Mouse (Mus musculus): ENCODE results near the gene Olfr649. TPM values are rescaled to one million over a fixed set of nuclear protein-coding genes. Genes with fewer than 3 reads are reported as not detected.

Olfr649 gene
- polyA plus RNA-seq, 2 experiments: not detected

DNA sequence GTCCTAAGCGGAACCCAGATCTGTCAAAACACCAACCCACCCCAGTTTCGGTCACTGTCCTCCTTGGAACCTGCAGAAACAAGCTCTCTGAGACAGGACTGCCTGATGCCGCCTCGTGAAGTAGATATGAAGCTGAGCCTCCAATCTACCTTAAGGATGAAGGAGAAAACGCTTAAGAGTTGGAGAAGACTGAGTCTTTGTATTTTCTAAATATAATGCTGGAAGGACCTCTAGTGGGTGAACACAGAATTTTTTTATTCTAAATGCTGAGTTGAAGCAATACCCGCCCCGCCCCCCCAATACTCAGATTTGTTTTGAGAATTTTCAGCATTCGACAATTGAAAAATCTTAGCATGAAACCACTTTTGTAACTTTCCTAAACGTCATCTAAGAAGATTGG, 4.5 kb downstream of the Olfr649 start:
- WGBS (ENCODE audit: insufficient replicate concordance): 33% methylated on average over 9 of the region's 9 CpGs
- DNase-seq (ENCODE audit: low read depth in 3 of 3, low spot score in 3 of 3) (no peak), ATAC-seq (ENCODE audit: insufficient read depth) (no peak)
- Histone ChIP-seq H3K9ac (replicated peaks) (no peak overlapping the region), H3K27me3 (ENCODE audit: control insufficient read depth, insufficient read depth, low read length) (no peaks in the 10 kb centered on the region), H3K4me3 (ENCODE audit: insufficient read depth in 1 of 2, low read depth in 2 of 2, low read length in 2 of 2) (no peak overlapping the region), H3K4me2 (ENCODE audit: low read depth) (no peak overlapping the region), H3K27ac (no peak overlapping the region), H3K36me3 (replicated peaks; ENCODE audit: control insufficient read depth, insufficient read depth, low read depth) (no peaks in the 10 kb centered on the region), H3K9me3 (ENCODE audit: control insufficient read depth, low read length) (no peaks in the 10 kb centered on the region), H3K4me1 (replicated peaks; ENCODE audit: control insufficient read depth in 2 of 2, insufficient read depth in 2 of 2, low read length in 1 of 2) (no peaks in the 10 kb centered on the region)
- TF ChIP-seq CTCF (IDR thresholded peaks at IDR 0.05; ENCODE audit: low read depth) (no peak), EP300 (IDR thresholded peaks at IDR 0.05; ENCODE audit: low read depth) (no peak)

- DNase-seq (ENCODE audit: low read depth in 3 of 3, low spot score in 3 of 3) (no peak), ATAC-seq (ENCODE audit: insufficient read depth) (no peak)
- Histone ChIP-seq H3K4me1 (replicated peaks; ENCODE audit: control insufficient read depth in 2 of 2, insufficient read depth in 2 of 2, low read length in 1 of 2) (no peaks in the 10 kb centered on the region), H3K4me3 (ENCODE audit: insufficient read depth in 1 of 2, low read depth in 2 of 2, low read length in 2 of 2) (no peak within 1 kb of the TSS), H3K4me2 (ENCODE audit: low read depth) (no peak within 1 kb of the TSS), H3K36me3 (replicated peaks; ENCODE audit: control insufficient read depth, insufficient read depth, low read depth) (no peaks in the 10 kb centered on the region), H3K27ac (no peak within 1 kb of the TSS), H3K9ac (replicated peaks) (no peak within 1 kb of the TSS), H3K9me3 (ENCODE audit: control insufficient read depth, low read length) (no peaks in the 10 kb centered on the region), H3K27me3 (ENCODE audit: control insufficient read depth, insufficient read depth, low read length) (no peaks in the 10 kb centered on the region)
- TF ChIP-seq EP300 (IDR thresholded peaks at IDR 0.05; ENCODE audit: low read depth): no peak
- TF ChIP-seq CTCF (IDR thresholded peaks at IDR 0.05; ENCODE audit: low read depth): no peak
- 65% methylated on average over 2 of the region's 2 CpGs for WGBS (ENCODE audit: insufficient replicate concordance)
Measured at GRCm38 (mm10) chr7:104183292-104183691, 12.5 kb downstream of the Olfr649 start, which contains the start of gene Olfr648. TSS of gene Olfr648 (minus strand) at chr7:104183392.

DNA sequence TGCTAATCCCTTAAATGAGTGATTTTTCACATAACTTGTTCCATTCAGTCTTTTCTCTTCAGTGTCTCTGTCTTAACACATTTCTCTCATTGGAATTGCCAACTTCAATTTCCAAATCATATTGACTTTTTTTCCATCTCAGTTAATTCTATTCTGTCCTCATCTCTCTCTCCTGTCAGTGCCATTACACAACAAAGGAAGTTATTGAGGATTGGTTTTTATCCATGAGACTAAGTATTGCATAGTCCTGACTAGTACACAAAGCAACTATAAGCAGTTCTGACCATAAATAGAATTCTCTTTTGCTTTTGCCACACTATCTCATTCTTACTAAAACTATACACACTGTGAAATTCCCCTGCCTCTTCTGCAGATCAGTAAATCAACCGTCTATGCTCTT, 16.7 kb downstream of the Olfr649 start:
- Histone ChIP-seq H3K4me2 (ENCODE audit: low read depth) (no peak overlapping the region), H3K36me3 (replicated peaks; ENCODE audit: control insufficient read depth, insufficient read depth, low read depth) (no peaks in the 10 kb centered on the region), H3K9ac (replicated peaks) (no peak overlapping the region), H3K27ac (no peak overlapping the region), H3K9me3 (ENCODE audit: control insufficient read depth, low read length) (no peaks in the 10 kb centered on the region), H3K4me3 (ENCODE audit: insufficient read depth in 1 of 2, low read depth in 2 of 2, low read length in 2 of 2) (no peak overlapping the region), H3K27me3 (ENCODE audit: control insufficient read depth, insufficient read depth, low read length) (no peaks in the 10 kb centered on the region), H3K4me1 (replicated peaks; ENCODE audit: control insufficient read depth in 2 of 2, insufficient read depth in 2 of 2, low read length in 1 of 2) (no peaks in the 10 kb centered on the region)
- TF ChIP-seq CTCF (IDR thresholded peaks at IDR 0.05; ENCODE audit: low read depth): no peak
- TF ChIP-seq EP300 (IDR thresholded peaks at IDR 0.05; ENCODE audit: low read depth): no peak
- DNase-seq (ENCODE audit: low read depth in 3 of 3, low spot score in 3 of 3) (no peak), ATAC-seq (ENCODE audit: insufficient read depth) (no peak)
- 80% methylated on average over 1 of the region's 1 CpGs for WGBS (ENCODE audit: insufficient replicate concordance)

DNA sequence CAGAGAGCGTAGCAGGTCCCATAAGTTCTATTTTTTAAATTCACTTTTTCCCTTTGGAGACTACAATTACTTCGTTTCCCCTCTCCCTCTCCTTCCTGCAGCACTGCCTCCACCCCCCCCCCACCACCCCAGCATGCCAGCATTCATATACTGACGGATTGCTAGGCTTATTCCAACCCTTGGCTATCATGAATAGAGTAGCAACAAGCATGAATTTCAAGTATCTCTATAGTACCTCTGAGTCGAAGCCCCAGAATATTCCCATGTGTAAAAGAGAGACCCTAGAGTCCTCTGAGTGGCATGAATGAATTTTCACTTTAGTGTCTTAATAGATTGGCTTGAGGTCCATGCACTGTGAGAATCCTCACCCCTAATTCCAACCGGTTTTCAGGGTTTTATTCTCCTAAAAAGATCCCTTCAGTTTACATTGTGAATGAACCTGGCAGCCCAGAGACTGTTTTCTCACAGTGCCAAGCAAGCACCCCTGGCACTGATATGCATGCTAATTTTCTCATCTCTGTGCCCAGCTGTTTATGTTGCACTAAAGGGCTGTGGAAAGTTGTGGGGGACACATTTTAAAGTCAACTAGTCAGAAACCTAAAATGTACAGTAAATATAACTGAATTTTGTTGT, 17.2 kb downstream of the Olfr649 start:
- H3K9ac ChIP-seq (replicated peaks): no peak overlapping the region
- H3K27me3 ChIP-seq (ENCODE audit: control insufficient read depth, insufficient read depth, low read length): no peaks in the 10 kb centered on the region
- no peaks in the 10 kb centered on the region for H3K9me3 ChIP-seq (ENCODE audit: control insufficient read depth, low read length)
- no peaks in the 10 kb centered on the region for H3K36me3 ChIP-seq (replicated peaks; ENCODE audit: control insufficient read depth, insufficient read depth, low read depth)
- H3K4me2 ChIP-seq (ENCODE audit: low read depth): no peak overlapping the region
- no peak overlapping the region for H3K4me3 ChIP-seq (ENCODE audit: insufficient read depth in 1 of 2, low read depth in 2 of 2, low read length in 2 of 2)
- 50% methylated on average over 5 of the region's 5 CpGs for WGBS (ENCODE audit: insufficient replicate concordance)
- DNase-seq (ENCODE audit: low read depth in 3 of 3, low spot score in 3 of 3) (no peak), ATAC-seq (ENCODE audit: insufficient read depth) (no peak)
- TF ChIP-seq CTCF (IDR thresholded peaks at IDR 0.05; ENCODE audit: low read depth) (no peak), EP300 (IDR thresholded peaks at IDR 0.05; ENCODE audit: low read depth) (no peak)
- no peaks in the 10 kb centered on the region for H3K4me1 ChIP-seq (replicated peaks; ENCODE audit: control insufficient read depth in 2 of 2, insufficient read depth in 2 of 2, low read length in 1 of 2)
- H3K27ac ChIP-seq: no peak overlapping the region

- Histone ChIP-seq H3K9ac (replicated peaks) (no peak overlapping the region), H3K4me1 (replicated peaks; ENCODE audit: control insufficient read depth in 2 of 2, insufficient read depth in 2 of 2, low read length in 1 of 2) (no peaks in the 10 kb centered on the region), H3K36me3 (replicated peaks; ENCODE audit: control insufficient read depth, insufficient read depth, low read depth) (no peaks in the 10 kb centered on the region), H3K4me3 (ENCODE audit: insufficient read depth in 1 of 2, low read depth in 2 of 2, low read length in 2 of 2) (no peak overlapping the region), H3K4me2 (ENCODE audit: low read depth) (no peak overlapping the region), H3K27me3 (ENCODE audit: control insufficient read depth, insufficient read depth, low read length) (no peaks in the 10 kb centered on the region), H3K9me3 (ENCODE audit: control insufficient read depth, low read length) (no peaks in the 10 kb centered on the region), H3K27ac (no peak overlapping the region)
- DNase-seq (ENCODE audit: low read depth in 3 of 3, low spot score in 3 of 3): no peak
- no peak for TF ChIP-seq CTCF (IDR thresholded peaks at IDR 0.05; ENCODE audit: low read depth)
- no peak for TF ChIP-seq EP300 (IDR thresholded peaks at IDR 0.05; ENCODE audit: low read depth)
- no peak for ATAC-seq (ENCODE audit: insufficient read depth)
- 52% methylated on average over 1 of the region's 1 CpGs for WGBS (ENCODE audit: insufficient replicate concordance)
Measured at GRCm38 (mm10) chr7:104175085-104175484, 20.7 kb downstream of the Olfr649 start.

Measured in liver, embryonic 14.5 days (tissue).